Mouse (Mus musculus) lung, adult 18-20 months (tissue): ENCODE data around the gene Nkiras2.
"Not testable (repeated sequence)": the region's sequence is repeated elsewhere in the genome, so short reads cannot be mapped to it uniquely, and the experiment has no call there.

ENCODE experiments used
- DNase-seq, 2 experiments: peaks; one replicate each; pipeline ENCODE4 v3.0.0; 2022; ENCODE audit warnings: mixed read lengths in 2 of 2

Gene Nkiras2

DNA sequence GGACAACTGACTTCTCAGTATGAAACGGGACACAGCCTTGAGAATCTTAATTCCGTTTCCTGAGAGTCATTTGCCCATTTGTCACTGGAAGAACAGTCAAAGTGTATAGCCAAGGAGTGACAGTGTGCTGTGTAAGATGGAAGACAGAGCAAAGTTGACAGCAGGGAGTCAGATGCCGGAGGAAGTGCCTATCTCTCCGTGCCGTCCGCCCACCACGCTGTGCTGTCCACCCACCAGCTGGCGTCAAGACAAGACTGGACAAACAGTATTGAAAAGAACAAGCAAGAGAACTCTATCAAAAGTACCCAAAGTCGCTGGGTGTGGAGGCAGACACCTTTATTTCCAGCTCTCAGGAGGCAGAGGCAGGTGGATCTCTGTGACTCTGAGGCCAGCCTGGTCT lies 15.9 kb upstream of the Nkiras2 start:
- no peak for DNase-seq

DNA sequence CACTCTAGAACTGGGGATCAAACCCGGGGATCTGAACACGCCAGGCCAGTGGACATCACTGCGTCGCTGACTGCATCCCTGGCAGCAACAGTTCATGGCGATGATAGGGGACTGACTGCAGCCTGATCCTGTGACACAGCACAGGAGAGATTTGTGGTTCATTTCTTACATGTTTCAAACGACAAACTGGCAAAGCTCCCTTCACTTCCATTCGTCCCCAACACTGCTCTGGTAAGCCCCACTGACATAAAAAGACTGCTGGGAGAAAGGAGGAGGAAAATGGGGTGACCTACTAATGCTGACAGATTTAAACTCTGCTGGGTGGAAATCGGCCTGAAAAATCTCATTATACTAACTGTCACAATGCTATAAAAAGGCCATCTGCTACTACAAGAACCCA lies 15.2 kb upstream of the Nkiras2 start:
- no peak for DNase-seq

DNA sequence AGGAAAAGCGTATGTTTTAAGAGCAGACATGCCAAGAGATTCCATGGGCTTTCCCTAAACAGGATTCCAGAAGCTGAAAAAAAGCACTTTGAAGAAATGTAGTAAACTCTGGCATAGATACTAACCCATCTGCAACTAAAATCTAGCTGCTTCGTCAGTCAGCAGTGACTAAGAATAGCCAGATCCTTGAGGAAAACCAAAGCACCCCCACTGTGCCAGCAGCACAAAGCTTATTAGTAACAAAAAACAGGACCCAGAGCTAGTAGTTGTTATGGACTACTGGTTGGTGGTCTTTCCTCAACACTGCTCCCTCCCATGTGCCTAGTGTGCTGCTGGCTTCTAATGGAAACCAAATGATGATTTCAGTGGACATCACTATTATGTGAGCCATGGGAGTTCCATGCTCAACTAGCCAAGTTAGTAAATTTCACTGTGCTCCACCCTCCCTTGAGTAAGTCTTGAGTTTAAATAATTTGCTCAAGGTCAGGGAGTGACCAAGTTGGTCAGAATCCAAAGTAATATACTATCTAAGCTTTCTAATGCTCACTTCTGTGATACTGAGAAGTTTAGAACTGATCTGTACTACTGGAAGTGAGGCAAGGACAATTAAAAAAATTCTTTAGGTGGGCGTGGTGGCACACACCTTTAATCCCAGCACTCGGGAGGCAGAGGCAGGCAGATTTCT lies 14.6 kb upstream of the Nkiras2 start:
- no peak for DNase-seq

DNA sequence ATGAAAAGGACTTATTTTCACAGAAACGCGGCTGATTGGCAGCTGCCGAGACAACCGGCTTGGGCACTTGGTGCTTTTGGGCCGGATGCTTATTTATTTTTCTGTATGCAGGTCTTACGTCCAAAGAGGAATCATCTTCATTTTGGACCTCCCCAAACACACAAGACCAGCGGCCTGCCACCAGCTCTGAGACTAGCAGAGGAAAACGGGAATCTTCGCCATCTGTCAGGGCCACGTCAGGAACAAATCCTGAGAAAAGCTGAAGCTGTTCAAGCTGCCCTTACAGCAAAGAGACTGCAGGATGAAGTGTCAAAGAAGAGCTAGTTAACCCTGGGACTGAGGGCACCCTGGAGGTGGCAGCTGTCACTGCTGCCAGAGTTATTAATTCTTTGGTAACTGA lies 13.6 kb upstream of the Nkiras2 start:
- no peak for DNase-seq

DNA sequence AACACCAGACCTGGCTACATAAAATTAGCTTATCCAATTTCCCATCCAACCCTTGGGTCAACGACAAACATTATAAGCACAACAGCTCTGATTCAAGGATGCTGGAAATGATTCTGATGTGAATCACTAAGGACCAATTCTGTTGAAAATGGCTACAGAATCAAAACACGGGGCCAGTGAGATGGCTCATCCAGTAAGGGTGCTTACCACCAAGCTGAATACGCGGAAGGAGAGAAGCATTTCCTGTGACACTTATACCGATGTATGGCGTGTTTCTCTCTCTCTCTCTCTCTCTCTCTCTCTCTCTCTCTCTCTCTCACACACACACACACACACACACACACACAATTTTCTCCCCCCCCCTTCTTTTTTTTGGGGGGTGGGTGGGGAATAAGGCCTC lies 11.9 kb upstream of the Nkiras2 start:
- no peak for DNase-seq

DNA sequence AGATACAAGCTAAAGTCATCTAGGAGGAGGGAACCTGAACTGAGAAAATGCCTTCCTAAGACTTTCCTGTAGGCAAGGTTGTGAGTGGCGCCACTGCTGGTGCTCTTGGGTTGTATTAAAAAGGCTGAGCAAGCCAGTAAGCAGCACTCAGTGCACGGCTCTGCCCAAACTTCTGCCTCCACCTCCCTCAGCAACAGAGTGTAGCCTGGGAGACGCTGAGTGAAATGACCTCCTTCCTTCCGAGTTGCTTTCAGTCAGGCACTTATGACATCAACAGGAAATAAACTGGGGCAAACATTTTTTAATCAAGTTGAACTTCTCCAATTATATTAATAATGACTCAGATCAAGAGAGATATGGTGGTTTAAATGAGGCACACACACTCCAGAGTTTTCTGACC lies 10.2 kb upstream of the Nkiras2 start:
- DNase-seq = peak; percentile 44 to 48

DNA sequence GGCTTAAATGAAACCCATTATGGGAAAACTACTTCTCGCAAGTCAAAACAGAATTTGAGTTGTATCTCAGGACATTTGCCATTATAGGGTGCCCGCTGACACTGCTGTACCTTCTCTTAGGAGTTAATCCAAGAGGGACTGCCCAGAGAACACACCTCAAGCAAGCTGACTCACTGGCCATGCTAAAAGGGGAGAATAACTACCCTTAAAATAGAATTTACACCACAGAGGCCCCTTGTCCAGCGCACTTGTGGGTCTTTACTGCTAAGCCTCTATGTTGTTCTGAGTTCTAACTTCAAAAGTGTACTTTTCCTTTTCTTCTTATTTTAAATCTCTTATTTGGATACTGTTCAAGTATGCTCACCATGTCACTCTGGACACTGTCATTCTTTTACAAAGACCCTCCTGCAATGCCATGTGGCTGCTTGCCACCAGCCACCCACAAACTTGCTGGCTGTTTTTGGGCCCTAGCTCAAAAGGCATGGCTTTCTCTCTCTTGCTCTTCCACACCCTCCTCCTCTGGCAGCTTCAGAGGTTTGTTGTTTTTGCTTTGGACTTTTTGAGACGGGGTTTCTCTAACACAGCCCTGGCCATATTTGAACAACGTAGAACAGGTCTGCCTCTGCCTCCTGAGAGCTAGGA lies 9.6 kb upstream of the Nkiras2 start:
- DNase-seq = no peak

DNA sequence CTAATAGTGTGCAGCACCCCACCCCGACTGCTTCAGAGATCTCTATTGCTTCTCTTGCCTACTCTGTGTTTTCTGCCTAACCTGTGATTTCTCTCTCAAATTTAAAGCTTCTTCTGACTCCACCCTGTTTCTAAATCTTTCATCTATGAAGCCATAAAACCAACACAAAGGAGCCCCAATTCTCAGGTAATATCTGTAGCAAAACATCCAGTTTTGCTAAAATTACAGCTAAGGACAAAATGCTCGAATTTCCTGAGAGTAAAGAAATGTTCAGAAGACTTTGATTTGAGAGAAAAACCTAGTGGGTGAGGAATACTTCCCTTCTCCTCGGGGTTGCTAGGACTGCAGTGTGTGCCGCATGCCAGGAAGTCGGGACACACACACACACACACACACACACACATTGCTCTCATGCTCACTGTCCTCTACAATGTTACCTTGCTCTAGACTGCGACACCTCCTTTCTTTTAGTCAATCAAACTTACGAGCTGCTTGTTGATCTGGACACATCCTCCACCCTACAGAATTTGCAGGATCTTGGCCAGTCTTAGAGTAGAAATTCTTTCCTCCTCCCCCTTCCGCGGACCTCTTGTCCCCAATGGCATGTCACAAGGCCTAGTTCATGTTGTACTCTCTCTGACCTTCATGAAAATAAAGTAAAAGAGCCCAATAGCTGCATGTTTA lies 8.9 kb upstream of the Nkiras2 start:
- DNase-seq = peak in 1 of 2 experiments; percentile 35

DNA sequence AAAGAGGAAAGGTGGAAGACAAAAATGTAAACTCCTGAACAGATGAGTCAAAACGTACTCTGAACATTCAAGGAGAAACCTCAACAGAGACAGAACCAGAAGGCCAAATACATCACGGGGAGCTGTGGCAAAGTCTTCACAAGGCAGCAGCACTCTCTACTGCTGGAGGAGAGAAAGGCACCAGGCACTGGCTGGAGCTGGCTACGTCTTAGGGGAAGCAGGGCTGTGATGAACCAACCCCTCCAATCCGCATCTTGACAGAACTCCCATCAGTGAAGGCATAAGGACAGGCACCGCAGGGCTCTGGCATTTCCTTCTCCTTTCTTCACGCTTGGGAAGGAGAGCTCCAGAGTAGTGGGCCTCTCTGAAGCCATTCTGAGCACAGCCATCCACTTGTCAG lies 7.4 kb upstream of the Nkiras2 start:
- DNase-seq = no peak

DNA sequence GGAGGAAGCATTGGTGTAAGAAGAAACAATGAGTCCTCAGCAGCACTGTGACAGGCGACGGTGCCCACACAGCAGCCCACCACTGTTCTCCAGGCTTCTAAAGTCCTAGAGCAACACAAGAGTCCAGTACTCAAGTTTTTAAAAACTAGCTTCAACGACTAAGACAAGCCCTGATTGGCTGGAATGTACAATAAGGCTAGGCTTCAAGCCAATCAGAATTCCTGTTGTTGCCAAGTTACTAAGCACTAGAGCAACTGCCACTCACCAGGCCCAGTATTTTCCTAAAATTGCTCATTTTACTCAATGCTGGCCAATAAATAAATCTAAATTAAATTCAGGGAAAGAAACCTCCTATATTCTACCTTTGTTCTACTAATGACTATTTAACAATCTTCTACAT lies 5.8 kb upstream of the Nkiras2 start:
- DNase-seq = no peak

DNA sequence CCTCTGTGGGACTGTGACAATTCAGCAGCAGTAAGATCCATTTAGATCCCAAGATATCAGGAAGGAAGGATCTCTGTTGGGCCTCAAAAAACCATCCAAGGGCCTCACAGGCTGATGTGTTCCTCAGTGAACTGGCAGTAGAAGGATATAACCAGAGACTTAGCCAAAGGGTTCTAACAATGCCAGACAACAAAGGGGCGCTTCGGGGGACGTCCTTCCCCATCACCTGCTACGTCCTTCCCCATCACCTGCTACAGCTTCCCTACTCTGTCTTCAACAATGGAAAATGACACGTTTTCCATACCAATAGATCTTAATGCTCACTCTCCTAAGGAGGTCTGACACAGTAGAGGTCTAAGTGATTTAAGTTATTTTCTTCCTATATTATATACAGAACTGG lies 2.7 kb upstream of the Nkiras2 start:
- no peak for DNase-seq

DNA sequence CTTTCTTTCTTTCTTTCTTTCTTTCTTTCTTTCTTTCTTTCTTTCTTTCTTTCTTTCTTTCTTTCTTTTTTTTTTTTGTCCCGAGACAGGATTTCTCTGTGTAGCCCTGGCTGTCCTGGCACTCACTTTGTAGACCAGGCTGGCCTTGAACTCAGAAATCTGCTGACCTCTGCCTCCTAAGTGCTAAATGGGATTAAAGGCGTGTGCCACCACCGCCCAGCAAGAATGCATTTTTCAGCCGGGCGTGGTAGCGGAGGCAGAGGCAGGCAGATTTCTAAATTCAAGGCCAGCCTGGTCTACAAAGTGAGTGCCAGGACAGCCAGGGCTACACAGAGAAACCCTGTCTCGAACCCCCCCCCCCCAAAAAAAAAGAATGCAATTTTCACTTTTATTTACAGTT lies 2.2 kb upstream of the Nkiras2 start:
- DNase-seq = not testable (repeated sequence)

DNA sequence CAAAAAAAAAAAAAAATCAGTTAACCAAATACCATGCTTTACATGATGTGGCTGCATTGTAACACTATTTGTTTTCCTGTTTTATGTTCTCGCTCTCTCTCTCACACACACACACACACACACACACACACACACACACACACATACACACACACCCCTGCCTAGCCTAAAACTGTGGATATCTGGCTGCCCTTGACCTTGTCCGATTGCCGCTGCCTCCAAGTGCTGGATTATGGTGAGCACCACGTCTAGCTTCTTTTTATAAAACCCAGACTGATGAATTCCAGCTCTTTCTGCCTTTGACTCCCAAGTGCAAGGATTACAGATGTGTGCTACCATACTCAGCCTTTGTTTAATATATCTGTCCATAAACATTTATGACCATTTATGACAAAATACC lies 1.6 kb upstream of the Nkiras2 start:
- no peak for DNase-seq

DNA sequence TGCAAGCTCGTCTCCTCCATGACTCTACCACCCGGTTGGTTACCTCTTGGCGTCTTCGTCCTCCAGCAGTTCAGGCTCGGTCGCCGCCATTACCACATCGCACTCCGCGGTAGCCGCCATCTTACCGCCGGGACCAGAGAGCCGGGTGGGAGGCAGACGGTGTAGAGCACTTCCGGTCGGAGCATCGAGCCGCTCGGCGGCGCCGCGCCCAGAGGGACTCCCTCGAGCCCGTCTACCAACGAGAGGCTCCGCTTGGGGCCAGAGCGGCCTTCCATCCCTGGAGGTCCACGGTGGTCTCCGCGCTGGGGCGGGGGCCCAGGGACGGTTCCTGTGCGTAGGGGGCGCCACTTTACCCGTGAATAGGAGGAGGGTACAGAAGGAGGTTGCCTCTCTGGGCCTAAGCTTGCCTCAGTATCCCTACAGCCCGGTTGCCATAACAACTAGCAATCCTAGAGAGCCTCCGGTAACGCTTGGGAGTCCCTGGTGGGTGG lies 486 bp downstream of the Nkiras2 start:
- DNase-seq = peak; percentile 93 to 95

DNA sequence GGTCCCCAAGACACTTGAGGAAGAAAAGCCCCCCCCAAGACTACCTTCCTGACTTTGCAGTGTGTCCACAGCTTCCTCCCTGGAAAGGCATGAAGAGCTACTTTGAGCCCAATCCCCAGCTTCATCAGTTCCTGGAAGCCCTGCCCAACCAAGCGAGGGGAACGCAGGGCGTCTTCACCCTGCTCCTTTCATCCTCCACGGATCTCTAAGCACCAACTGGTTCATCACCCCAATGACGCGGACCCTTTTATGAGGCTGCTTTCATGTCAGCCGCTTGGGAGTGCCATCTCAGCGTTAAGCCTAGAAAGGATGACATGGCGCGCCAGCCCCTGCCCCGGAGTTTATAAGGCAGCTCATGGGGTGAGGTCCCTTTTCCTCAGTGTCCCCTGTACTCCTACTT lies 938 bp downstream of the Nkiras2 start, which contains the start of gene Dnajc7:
Dnajc7 (minus strand) TSS at position 187 of the 400 bp plus-strand sequence.
- no peak for DNase-seq

DNA sequence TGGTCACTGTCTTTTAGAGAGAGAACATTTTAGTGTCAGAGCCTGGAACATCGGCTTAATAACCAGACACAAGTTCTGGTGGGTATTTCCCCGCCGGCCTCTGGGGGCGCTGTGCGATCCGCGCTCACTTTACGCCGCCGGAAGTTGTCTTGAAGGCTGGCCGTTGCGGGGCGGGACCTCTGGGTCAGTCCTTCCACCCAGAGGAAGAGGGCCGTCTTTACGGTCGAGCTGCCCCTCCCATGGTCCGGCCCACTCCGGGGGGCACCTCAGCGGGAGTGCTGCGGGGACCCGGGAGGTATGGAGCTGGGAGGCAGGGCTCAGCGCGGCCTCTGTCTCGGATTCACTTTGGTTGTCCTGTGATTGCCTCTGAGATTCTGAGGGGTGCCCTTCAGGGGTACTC lies 3.7 kb downstream of the Nkiras2 start:
- peak; percentile 95 to 97 for DNase-seq

DNA sequence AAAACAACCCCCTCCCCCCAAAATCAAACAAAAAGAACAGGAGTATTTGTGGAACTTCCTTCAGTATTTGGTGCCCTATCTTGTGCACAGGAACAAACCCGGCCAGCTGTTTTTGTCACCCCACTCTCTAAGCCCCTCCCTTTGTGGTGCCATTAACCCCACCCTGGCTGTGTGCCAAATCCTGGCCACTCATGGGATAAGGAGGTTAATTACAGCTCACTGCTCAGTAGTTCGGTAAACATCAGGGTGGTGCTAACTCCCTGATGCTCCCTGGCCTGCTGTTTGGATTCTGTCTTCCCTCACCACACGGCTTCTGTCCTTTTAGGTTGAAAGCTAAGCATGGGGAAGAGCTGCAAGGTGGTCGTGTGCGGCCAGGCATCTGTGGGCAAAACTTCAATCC lies 4.8 kb downstream of the Nkiras2 start:
- peak; percentile 68 for DNase-seq

DNA sequence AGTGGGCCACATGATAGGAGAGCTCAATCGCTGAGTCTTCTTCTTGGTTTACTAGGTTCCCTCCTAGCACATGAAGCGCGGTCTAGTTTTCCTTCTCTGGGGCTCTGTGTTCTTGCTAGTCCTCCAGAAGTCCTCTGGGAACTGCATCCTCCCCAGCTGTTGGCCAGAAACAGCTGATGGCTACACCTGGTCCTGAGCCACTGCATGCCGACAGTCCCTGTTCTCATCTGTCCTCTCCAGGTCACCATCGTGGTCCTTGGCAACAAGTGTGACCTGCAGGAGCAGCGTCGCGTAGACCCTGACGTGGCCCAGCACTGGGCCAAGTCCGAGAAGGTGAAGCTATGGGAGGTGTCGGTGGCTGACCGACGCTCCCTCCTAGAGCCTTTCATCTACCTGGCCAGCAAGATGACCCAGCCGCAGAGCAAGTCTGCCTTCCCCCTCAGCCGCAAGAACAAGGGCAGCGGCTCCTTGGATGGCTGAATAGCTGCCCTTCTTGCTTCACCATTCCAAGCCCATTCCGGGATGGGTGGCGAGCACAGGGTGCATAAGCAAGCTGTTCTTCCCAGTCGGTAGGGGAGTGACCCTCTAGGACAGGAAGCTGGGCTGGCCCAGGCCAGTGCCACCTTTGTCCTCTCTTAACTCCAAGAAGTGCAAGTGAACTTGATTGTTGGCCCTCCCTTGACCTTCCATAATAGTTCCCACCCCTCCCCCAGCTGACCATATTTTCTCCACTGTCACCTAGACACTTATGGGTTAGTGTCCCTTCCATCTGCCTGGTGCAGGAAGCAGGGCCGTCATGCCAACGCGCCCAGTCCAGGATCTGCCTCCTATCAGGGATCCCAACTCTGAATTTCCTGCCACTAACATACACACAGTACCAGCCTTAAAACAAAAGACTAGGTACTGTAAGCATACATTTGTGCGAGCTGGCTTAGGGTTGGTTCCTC lies 7.0 kb downstream of the Nkiras2 start:
- DNase-seq = no peak

DNA sequence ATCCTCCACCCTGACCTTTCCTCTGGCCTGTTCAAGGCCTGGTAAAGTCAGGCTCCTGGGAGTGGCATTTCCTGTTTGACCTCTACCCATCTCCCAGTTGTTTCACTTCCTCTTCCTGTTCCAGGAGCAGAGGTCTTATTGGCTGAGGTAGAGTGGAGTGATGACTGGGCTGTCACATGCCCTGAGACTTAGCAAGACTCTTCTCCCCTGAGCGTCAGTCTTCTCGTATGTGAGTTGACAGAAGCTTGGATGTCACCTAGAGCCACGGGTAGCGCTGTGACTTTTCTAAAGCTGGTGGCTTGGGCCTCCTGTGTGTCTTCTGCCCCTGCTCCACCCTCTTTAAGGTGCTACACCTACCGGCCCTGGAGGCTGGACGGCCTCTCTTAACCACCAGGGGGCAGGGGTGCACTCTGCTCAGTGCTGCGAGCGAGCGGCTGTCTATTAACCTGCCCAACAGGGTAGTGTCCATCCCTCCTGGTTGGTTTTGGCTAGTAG lies 7.7 kb downstream of the Nkiras2 start:
- DNase-seq = peak; percentile 73 to 78

DNA sequence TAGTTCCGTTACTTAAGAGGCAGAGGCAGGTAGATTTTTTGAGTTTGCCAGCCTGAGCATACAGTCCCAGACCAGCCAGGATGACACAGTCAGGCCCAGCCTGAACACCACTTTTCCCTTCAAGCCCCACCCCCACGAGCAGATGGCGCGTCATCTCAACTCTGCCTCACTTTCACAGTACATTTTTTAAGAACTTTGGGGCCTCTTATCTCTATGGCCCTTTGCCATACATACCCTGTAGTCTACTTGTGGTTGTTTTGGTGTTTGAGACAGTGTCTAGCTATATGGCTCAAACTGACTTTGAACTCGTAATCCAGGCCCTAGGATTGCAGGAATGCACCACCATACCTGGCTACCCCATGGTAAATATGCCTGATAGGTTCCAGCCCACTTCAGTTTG lies 9.0 kb downstream of the Nkiras2 start:
- DNase-seq = no peak

DNA sequence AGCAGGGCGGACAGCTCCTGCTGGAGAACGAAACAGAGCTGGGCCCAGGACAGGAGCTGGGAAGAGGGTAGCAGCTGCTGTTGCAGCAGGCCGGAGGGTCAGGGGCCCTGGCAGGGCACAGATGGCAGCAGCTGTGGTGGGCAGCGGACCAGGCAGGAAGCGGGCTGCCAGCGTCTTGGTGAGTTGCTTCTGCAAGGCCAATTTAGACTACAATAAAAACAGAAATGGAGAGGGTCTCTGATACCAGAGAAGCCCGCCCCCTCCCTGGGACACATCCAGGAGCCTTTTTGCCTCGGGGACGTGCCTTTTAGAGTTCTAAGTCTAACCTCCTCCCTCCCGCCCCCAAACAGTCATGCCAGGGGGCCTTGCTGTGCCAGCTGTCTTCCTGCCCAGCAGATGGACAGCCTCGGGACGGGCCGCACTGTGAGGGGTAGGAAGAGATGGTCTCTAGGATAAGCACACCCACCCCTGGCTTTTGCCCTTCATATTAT lies 9.9 kb downstream of the Nkiras2 start:
- no peak for DNase-seq

DNA sequence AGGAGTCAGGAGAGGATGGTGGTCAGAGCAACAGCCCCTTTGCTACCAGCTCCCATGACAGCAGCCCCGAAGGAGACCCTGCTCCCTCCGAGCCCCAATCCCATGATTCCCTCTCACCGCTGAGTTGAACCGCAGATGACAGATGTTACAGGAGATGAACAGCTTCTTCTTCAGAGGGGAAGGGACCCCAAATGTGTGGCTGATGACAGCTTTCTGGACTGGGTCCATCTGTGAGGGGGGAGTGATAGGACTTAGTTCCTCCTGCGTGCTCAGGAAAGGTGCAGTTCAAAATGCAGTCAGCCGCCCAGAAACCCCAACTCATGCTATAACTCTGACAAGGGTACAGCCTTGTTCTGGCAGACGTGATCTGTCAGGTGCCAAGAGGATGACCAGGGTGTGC lies 15.5 kb downstream of the Nkiras2 start:
- DNase-seq = no peak
